Mouse (Mus musculus) forebrain, embryonic 13.5 days (tissue): Measurements from ENCODE around the gene Bicdl2. TPM values are rescaled to one million over a fixed set of nuclear protein-coding genes. Genes with fewer than 3 reads are reported as not detected.

Source experiments
- ATAC-seq: fragments of 200-750 bp; cut with Nextera tagmentation; 2 replicates; pipeline ENCODE4 v1.8.0; 2017
- H3K27ac ChIP-seq: fragments of 300-500 bp; sonication (generic); 2 replicates; pipeline ENCODE4 v1.5.1; 2015; ENCODE audit warnings: inconsistent platforms, mild to moderate bottlenecking, moderate library complexity
- H3K27me3 ChIP-seq: fragments of 300-500 bp; sonication (generic); 2 replicates; pipeline ENCODE4 v1.6.1; 2015; ENCODE audit warnings: mild to moderate bottlenecking, inconsistent platforms
- H3K36me3 ChIP-seq: fragments of 300-500 bp; sonication (generic); 2 replicates; pipeline ENCODE4 v1.6.1; 2015; ENCODE audit warnings: mild to moderate bottlenecking, inconsistent platforms; ENCODE audit not compliant: poor library complexity, severe bottlenecking
- H3K4me1 ChIP-seq: fragments of 300-500 bp; sonication (generic); 2 replicates; pipeline ENCODE4 v1.6.1; 2015; ENCODE audit warnings: inconsistent platforms
- H3K4me2 ChIP-seq: fragments of 300-500 bp; sonication (generic); 2 replicates; pipeline ENCODE4 v1.6.1; 2015; ENCODE audit warnings: inconsistent platforms, mild to moderate bottlenecking, moderate library complexity
- H3K4me3 ChIP-seq: fragments of 300-500 bp; sonication (generic); 2 replicates; pipeline ENCODE4 v1.5.1; 2015; ENCODE audit warnings: mild to moderate bottlenecking, inconsistent platforms
- H3K9ac ChIP-seq: fragments of 300-500 bp; sonication (generic); 2 replicates; pipeline ENCODE4 v1.6.1; 2015; ENCODE audit warnings: mild to moderate bottlenecking, inconsistent platforms
- H3K9me3 ChIP-seq: fragments of 300-500 bp; sonication (generic); replicated peaks from 2 replicates; pipeline ENCODE4 v1.6.1; 2016; ENCODE audit warnings: inconsistent platforms
- WGBS: fragments of 180-500 bp; shearing (Covaris S2); methylation state at CpG from one replicate; pipeline ENCODE4 v1.1.7; 2015; 5-methylcytosine and 5-hydroxymethylcytosine counted together
- polyA plus RNA-seq: library from polyadenylated mRNA; unstranded; fragments of >200 nt; fragmentation: Nextera tagmentation; extraction: Ambion mirVana; gene quantifications from 2 replicates; pipeline ENCODE4 v1.2.1, GENCODE M21; 2015

The Bicdl2 gene
- polyA plus RNA-seq, 1 experiment from 2014 or later, result 0.14 TPM

DNA sequence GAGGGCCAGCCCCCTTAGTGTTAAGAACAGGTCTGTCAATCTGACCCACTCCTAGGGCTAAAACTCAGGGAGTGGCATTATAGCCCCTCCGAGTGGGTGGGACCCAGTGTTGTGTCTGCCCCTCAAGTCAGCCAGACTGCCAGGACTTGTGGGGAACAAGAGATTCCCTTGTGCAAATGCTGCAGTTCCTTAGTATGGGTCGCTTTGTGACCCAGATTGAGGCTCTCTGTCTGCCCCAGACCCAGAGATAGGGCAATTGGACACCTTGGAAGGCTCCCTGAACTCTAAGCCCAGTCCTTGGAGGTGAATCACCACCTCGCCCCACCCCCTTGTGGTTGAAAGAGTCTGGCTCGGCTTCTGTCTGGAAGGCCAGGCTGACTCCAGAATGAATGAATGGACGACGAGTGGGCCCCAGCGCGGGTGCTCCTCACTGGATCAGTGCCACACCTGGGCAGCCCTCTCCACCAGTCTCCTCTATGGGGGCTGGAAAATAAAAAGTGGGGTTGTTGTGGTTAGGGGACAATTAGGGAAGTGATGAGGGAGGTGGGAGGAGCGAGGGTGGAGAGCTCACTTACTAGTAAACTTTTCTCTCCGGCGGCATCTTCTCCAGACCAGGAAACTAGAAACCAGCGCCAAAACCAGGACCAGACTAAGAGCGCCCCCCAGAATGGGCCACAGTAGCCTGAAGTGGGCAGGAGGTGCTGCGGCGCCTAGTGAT lies 15.4 kb downstream of the Bicdl2 start:
- peaks cover 49% of the 10 kb centered on the region for H3K4me1 ChIP-seq
- no peak for ATAC-seq
- H3K4me2 ChIP-seq, result peak overlapping the region; percentile 91
- no peaks in the 10 kb centered on the region for H3K36me3 ChIP-seq
- H3K27me3 ChIP-seq, result peaks cover 54% of the 10 kb centered on the region
- H3K27ac ChIP-seq, result no peak overlapping the region
- H3K9me3 ChIP-seq, result no peaks in the 10 kb centered on the region
- 0 out of 2 replicates have a peak overlapping the region, but pooled peaks have one; percentile 69 for H3K9ac ChIP-seq
- WGBS, result 13% methylated on average over 15 of the region's 15 CpGs
- H3K4me3 ChIP-seq, result peak overlapping the region; percentile 49

DNA sequence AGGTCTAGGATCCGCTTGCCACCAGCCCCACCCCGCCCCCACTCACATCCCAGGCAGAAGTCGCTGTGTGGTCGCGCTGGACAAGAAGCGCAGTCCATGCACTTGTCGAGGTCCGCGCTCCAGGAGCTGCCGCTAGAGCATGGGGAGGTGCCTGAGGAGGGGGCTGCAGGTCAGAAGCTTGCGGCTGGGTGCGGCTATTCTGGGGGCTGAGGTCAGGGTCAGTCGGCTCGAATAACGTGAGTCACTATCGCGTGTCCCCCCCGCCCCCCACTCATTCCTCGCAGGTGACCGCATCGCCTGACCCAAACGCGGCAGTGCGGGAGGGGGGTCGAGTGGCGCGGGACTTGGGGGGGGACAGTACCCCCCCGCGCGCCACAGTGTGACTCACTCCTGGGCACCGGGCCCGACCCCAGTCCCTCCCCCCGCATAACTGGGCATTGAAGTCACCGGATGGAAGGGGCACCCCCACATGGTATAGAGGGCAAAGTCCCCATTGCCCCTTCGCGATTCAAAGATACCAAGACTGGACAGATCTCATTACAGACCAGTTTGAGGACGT lies 16.2 kb downstream of the Bicdl2 start:
- under 1% methylated on average over 37 of the region's 37 CpGs for WGBS
- no peak overlapping the region for H3K27ac ChIP-seq
- H3K9ac ChIP-seq, result peak overlapping the region; percentile 69
- no peaks in the 10 kb centered on the region for H3K36me3 ChIP-seq
- ATAC-seq, result no peak
- H3K4me2 ChIP-seq, result peak overlapping the region; percentile 91
- peaks cover 49% of the 10 kb centered on the region for H3K4me1 ChIP-seq
- no peaks in the 10 kb centered on the region for H3K9me3 ChIP-seq
- peak overlapping the region; percentile 49 for H3K4me3 ChIP-seq
- peaks cover 62% of the 10 kb centered on the region for H3K27me3 ChIP-seq

DNA sequence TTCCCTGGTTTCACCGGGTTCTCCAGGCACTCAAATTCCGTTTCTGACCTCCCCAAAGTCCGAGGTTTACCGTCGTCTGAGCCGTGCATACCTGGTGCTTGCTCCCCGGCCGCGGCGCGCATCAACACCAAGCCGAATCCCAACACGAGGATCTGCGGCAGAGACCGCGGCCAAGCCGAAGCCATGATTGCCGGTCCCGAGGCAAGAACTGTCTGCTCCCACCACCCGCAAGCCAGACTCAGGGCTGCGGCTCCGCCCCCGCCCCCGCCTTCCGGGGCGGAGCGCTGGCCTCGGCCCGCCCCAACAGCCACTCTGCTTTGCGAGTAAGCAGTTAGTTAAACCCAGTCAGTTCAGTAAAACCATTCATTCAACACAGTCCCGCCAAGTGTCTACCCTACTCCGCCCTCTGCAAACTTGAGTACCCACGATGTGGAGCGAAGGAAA lies 17.0 kb downstream of the Bicdl2 start, which contains the start of gene Tnfrsf12a:
TSS of gene Tnfrsf12a (minus strand) at position 233 of the 444 bp plus-strand sequence.
- under 1% methylated on average over 34 of the region's 34 CpGs for WGBS
- ATAC-seq, result peak; percentile 42
- Histone ChIP-seq H3K9ac (peak within 1 kb of the TSS; percentile 69), H3K9me3 (no peaks in the 10 kb centered on the region), H3K4me1 (peaks cover 49% of the 10 kb centered on the region), H3K27me3 (peaks cover 69% of the 10 kb centered on the region), H3K4me2 (peak within 1 kb of the TSS; percentile 91), H3K27ac (no peak within 1 kb of the TSS), H3K4me3 (peak within 1 kb of the TSS; percentile 49), H3K36me3 (no peaks in the 10 kb centered on the region)

GRCm38 (mm10) chr17:23679127-23679835 lies 19.0 kb downstream of the Bicdl2 start, which contains the start of gene Cldn6:
TSS of gene Cldn6 (plus strand) at chr17:23679249.
- Histone ChIP-seq H3K4me2 (peak within 1 kb of the TSS; percentile 51), H3K27me3 (peaks cover 89% of the 10 kb centered on the region), H3K9ac (no peak within 1 kb of the TSS), H3K4me1 (peaks cover 50% of the 10 kb centered on the region), H3K9me3 (no peaks in the 10 kb centered on the region), H3K4me3 (peak within 1 kb of the TSS; percentile 21), H3K36me3 (no peaks in the 10 kb centered on the region), H3K27ac (no peak within 1 kb of the TSS)
- ATAC-seq, result no peak
- WGBS, result 2% methylated on average over 38 of the region's 38 CpGs

- Histone ChIP-seq H3K4me1 (peaks cover 44% of the 10 kb centered on the region), H3K9me3 (no peaks in the 10 kb centered on the region), H3K9ac (no peak overlapping the region), H3K4me2 (no peak overlapping the region), H3K27ac (no peak overlapping the region), H3K36me3 (no peaks in the 10 kb centered on the region), H3K4me3 (no peak overlapping the region), H3K27me3 (peaks cover 83% of the 10 kb centered on the region)
- 79% methylated on average over 9 of the region's 9 CpGs for WGBS
- ATAC-seq, result no peak
Observed at GRCm38 (mm10) chr17:23680336-23680735, 20.0 kb downstream of the Bicdl2 start.

DNA sequence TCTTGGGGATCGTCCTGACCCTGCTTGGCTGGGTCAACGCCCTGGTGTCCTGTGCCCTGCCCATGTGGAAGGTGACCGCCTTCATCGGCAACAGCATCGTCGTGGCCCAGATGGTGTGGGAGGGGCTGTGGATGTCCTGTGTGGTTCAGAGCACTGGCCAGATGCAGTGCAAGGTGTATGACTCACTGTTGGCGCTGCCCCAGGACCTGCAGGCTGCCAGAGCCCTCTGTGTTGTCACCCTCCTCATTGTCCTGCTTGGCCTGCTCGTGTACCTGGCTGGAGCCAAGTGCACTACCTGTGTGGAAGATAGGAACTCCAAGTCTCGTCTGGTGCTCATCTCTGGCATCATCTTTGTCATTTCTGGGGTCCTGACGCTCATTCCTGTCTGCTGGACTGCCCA lies 20.8 kb downstream of the Bicdl2 start:
- Histone ChIP-seq H3K36me3 (no peaks in the 10 kb centered on the region), H3K9me3 (no peaks in the 10 kb centered on the region), H3K4me3 (no peak overlapping the region), H3K27me3 (peaks cover 75% of the 10 kb centered on the region), H3K4me2 (no peak overlapping the region), H3K4me1 (peaks cover 37% of the 10 kb centered on the region), H3K27ac (no peak overlapping the region), H3K9ac (no peak overlapping the region)
- ATAC-seq, result no peak
- 76% methylated on average over 10 of the region's 10 CpGs for WGBS

DNA sequence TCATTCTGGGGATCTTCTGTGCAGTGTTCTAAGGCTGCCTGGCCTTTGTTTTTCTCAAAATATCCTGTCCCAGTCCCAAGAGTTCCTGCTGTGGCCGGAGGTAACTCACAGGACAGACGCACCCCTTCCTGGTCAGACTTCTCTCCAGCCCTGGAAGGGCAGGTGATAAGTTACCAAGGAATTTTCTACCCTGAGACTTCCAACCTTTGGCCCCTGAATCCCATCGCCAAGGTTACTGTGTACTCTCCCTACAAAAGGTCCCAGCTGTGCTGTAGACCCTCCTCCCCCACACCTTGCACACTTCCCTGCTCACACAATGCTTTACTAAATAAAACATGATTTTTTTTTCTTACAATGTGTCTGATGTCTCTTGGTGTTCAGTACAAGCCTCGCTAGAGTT lies 21.8 kb downstream of the Bicdl2 start:
- 72% methylated on average over 4 of the region's 4 CpGs for WGBS
- Histone ChIP-seq H3K4me1 (peaks cover 27% of the 10 kb centered on the region), H3K4me2 (no peak overlapping the region), H3K9me3 (no peaks in the 10 kb centered on the region), H3K27ac (no peak overlapping the region), H3K36me3 (no peaks in the 10 kb centered on the region), H3K4me3 (no peak overlapping the region), H3K27me3 (peaks cover 70% of the 10 kb centered on the region), H3K9ac (no peak overlapping the region)
- no peak for ATAC-seq

DNA sequence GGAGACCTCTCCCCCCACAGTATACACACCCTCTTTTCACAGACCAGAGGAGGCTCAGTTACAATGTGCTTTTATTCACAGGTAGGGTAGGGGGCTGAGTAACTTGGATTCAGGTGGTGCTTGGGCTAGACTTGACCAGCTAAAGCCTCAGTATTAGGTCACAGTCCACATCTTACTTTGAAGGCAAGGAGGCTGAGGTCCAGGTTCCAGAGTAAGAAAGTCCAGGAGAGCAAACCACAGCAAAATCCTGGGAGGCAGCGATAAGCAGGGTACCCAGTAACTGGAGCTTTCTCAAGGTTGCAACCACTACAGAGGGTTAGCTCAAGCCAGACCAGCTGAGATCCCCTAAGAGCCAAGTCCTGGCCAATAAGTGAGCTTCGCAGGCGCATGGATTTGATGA lies 22.2 kb downstream of the Bicdl2 start:
- Histone ChIP-seq H3K36me3 (no peaks in the 10 kb centered on the region), H3K4me2 (no peak overlapping the region), H3K4me1 (peaks cover 24% of the 10 kb centered on the region), H3K27me3 (peaks cover 67% of the 10 kb centered on the region), H3K9me3 (no peaks in the 10 kb centered on the region), H3K9ac (no peak overlapping the region), H3K4me3 (no peak overlapping the region), H3K27ac (no peak overlapping the region)
- 70% methylated on average over 3 of the region's 3 CpGs for WGBS
- no peak for ATAC-seq

DNA sequence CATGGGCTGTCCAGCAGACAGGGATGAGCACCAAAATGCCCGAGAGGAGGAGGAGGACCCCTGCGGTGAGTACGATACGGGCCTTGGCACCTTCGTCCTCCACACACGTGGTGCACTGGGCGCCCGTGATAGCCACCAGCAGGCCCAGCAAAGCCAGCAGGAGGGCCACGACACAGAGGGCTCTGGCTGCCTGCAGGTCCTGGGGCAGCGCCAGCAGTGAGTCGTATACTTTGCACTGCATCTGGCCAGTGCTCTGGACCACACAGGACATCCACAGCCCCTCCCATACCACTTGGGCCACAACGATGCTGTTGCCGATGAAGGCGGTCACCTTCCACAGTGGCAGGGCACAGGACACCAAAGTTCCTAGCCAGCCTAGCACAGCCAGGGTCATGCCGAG lies 22.9 kb downstream of the Bicdl2 start:
- H3K4me3 ChIP-seq, result peak overlapping the region; percentile 6; the same call in 1 of the 2 replicates
- WGBS, result 26% methylated on average over 15 of the region's 15 CpGs
- no peak overlapping the region for H3K27ac ChIP-seq
- no peak for ATAC-seq
- peaks cover 22% of the 10 kb centered on the region for H3K4me1 ChIP-seq
- H3K9ac ChIP-seq, result no peak overlapping the region
- H3K4me2 ChIP-seq, result peak overlapping the region; percentile 39
- H3K27me3 ChIP-seq, result peaks cover 62% of the 10 kb centered on the region
- H3K36me3 ChIP-seq, result no peaks in the 10 kb centered on the region
- no peaks in the 10 kb centered on the region for H3K9me3 ChIP-seq

DNA sequence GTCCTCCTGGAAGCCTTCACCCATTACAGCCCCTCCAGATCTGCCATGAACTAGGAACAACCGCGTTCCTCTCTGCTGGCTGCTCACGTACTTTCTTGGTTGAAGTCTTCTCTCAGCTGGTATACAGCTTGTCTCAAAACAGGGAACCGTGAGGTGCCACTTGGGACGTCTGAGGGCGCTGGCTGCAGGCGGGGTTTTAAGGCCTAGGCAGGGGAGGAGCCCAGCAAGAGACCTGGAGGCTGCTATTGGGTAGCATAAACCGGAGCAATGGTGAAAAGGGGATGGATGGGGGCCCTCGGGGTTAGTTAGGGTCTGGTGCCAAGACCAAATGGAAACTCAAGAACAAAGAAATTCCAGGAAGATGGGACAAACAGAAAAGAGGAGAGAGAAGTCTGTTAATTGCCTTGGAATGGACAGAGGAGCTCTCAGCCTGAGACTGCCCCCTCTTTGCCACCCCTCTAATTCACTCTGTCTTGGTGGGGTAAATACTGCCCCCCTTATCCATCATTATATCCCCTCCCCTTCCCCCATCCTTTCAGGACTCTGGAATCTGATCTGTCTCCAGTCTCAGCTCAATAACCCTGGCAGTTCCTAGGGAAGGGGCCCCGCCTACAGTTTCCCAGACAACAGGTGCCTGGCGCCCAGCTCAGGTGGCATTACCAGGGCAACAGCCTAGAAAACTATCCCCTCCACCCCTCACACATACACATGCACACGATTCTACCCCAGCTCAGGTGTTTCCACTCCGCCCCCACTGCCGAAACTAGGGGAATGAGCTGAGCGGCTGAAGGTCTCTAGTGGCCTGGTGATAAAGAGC lies 23.8 kb downstream of the Bicdl2 start, which contains the start of gene Cldn9:
TSS of gene Cldn9 (minus strand) at position 171 of the 817 bp plus-strand sequence.
- Histone ChIP-seq H3K9ac (no peak within 1 kb of the TSS), H3K27me3 (peaks cover 54% of the 10 kb centered on the region), H3K4me1 (peaks cover 21% of the 10 kb centered on the region), H3K4me3 (peak within 1 kb of the TSS; percentile 6; the same call in 1 of the 2 replicates), H3K4me2 (peak within 1 kb of the TSS; percentile 39), H3K36me3 (no peaks in the 10 kb centered on the region), H3K9me3 (no peaks in the 10 kb centered on the region), H3K27ac (no peak within 1 kb of the TSS)
- ATAC-seq, result peak; percentile 58; the same call in 1 of the 2 replicates
- WGBS, result 15% methylated on average over 15 of the region's 15 CpGs

GRCm38 (mm10) chr17:23694491-23694890 lies 34.2 kb downstream of the Bicdl2 start:
- WGBS, result 54% methylated on average over 1 of the region's 1 CpGs
- Histone ChIP-seq H3K9me3 (no peaks in the 10 kb centered on the region), H3K9ac (no peak overlapping the region), H3K27me3 (peaks cover 31% of the 10 kb centered on the region), H3K36me3 (no peaks in the 10 kb centered on the region), H3K4me2 (no peak overlapping the region), H3K4me3 (no peak overlapping the region), H3K4me1 (peaks cover 6% of the 10 kb centered on the region), H3K27ac (no peak overlapping the region)
- ATAC-seq, result no peak
